ENCODE assay signal across 9 mouse cellular contexts in the genomic region with DNA sequence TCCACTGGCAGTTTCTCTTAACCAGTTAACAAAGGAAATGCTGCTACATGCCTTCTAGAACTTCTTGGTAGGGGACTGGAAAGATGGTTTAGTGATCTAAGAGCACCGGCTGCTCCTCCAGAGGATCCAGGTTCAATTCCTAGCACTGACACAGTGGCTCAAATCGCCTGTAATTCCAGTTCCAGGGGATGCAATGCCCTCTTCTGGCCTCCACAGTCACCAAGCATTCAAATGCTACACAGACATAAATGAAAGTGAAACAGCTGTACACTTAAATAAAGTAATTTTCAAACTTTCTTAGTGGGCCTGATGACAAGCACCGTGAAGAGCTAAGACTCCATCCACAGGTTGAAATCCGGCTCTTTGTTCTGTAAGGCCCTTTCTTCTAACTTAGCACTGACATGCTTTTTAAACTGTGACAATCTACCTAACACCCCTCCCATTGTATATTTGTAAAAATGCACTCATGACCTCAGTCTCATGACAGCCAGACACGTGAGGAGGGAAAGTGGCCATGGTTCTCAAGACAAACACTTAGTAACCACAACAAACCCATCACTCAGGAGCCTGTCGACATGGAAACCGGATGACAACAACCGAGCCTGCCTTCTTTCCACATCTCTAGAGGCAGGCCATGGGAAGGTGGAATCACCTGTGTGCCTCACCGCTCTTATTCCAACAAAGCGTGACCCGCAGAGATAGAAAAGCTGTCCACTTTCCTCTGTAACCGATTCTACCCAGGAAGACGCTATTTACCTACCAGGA.
DNase-seq lines count a peak whose midpoint lies in the region; ATAC-seq and TF ChIP-seq lines count a peak whose summit lies in the region.
"Had no signal": no experiment of that assay in that cellular context is flagged by ENCODE, and none has a peak within 500 bp of the region (broad histone marks: within the 10 kb centered on the region; RNA-seq: fewer than 3 reads in every experiment).

No protein-coding gene starts in this region.

- H3K27ac ChIP-seq in intestine, embryonic 14.5 days (ENCODE audit: low read depth), result no peak overlapping the region
- no peak overlapping the region for H3K27ac ChIP-seq in intestine, embryonic 15.5 days
- H3K27ac ChIP-seq in forebrain, embryonic 12.5 days, result peak overlapping the region; percentile 93
- 0 out of 2 replicates have a peak overlapping the region, but pooled peaks have one; percentile 47 for H3K27ac ChIP-seq in lung, postnatal 0 days (ENCODE audit: low read length)
- H3K27ac ChIP-seq: limb, embryonic 13.5 days had no signal

- H3K9ac ChIP-seq in intestine, embryonic 14.5 days (ENCODE audit: low read length), result no peak overlapping the region
- H3K9ac ChIP-seq in intestine, embryonic 15.5 days, result no peak overlapping the region
- no peak overlapping the region for H3K9ac ChIP-seq in forebrain, embryonic 12.5 days
- H3K9ac ChIP-seq in lung, postnatal 0 days (replicated peaks; ENCODE audit: low read depth), result no peak overlapping the region
- H3K9ac ChIP-seq: limb, embryonic 13.5 days had no signal

- no peak overlapping the region for H3K4me2 ChIP-seq in intestine, embryonic 14.5 days (ENCODE audit: low read length)
- no peak overlapping the region for H3K4me2 ChIP-seq in intestine, embryonic 15.5 days (replicated peaks)
- peak overlapping the region; percentile 34 for H3K4me2 ChIP-seq in forebrain, embryonic 12.5 days
- H3K4me2 ChIP-seq in lung, postnatal 0 days (replicated peaks; ENCODE audit: low read depth, low read length), result no peak overlapping the region
- H3K4me2 ChIP-seq: limb, embryonic 13.5 days had no signal

- peak; percentile 42 for DNase-seq in intestine, embryonic 14.5 days (ENCODE audit: low spot score)
- peak; percentile 71 for DNase-seq in lung, postnatal 0 days (ENCODE audit: low spot score)
- peak; percentile 78 for DNase-seq in retina, postnatal 1 day
- no peak for DNase-seq in spleen, adult 12 weeks (ENCODE audit: low spot score)
- DNase-seq in thymus, postnatal 36 days, result no peak

- H3K27me3 ChIP-seq in intestine, embryonic 14.5 days (replicated peaks; ENCODE audit: control insufficient read depth, insufficient read depth, low read length), result no peaks in the 10 kb centered on the region
- no peaks in the 10 kb centered on the region for H3K27me3 ChIP-seq in intestine, embryonic 15.5 days (replicated peaks)
- H3K27me3 ChIP-seq in forebrain, embryonic 12.5 days, result no peaks in the 10 kb centered on the region
- H3K27me3 ChIP-seq in lung, postnatal 0 days (replicated peaks; ENCODE audit: insufficient read depth, low read length), result no peaks in the 10 kb centered on the region
- H3K27me3 ChIP-seq: limb, embryonic 13.5 days had no signal

- H3K4me1 ChIP-seq in intestine, embryonic 14.5 days (replicated peaks; ENCODE audit: control insufficient read depth, insufficient read depth, low read length), result peaks cover 24% of the 10 kb centered on the region
- H3K4me1 ChIP-seq in intestine, embryonic 15.5 days (replicated peaks), result peaks cover 32% of the 10 kb centered on the region
- peaks cover 81% of the 10 kb centered on the region for H3K4me1 ChIP-seq in forebrain, embryonic 12.5 days
- peaks cover 33% of the 10 kb centered on the region for H3K4me1 ChIP-seq in lung, postnatal 0 days (ENCODE audit: insufficient read depth, low read depth, low read length)

- peak; percentile 84 for TF ChIP-seq EP300 in lung, postnatal 0 days (IDR thresholded peaks at IDR 0.05)

- H3K36me3 ChIP-seq in intestine, embryonic 14.5 days (ENCODE audit: control insufficient read depth, insufficient read depth, low read length), result 0 out of 2 replicates have a peak, but pooled peaks cover 3% of the 10 kb centered on the region
- H3K36me3 ChIP-seq in intestine, embryonic 15.5 days, result no peaks in the 10 kb centered on the region
- peaks cover 5% of the 10 kb centered on the region; the same call in 1 of the 2 replicates for H3K36me3 ChIP-seq in forebrain, embryonic 12.5 days (replicated peaks)
- H3K36me3 ChIP-seq in lung, postnatal 0 days (ENCODE audit: insufficient read depth, low read length), result no peaks in the 10 kb centered on the region

- WGBS in intestine, embryonic 14.5 days, result 69% methylated on average over 13 of the region's 13 CpGs
- 72% methylated on average over 13 of the region's 13 CpGs for WGBS in intestine, embryonic 15.5 days
- 76% methylated on average over 13 of the region's 13 CpGs for WGBS in forebrain, embryonic 12.5 days
- WGBS in lung, postnatal 0 days, result 65% methylated on average over 13 of the region's 13 CpGs

- H3K9me3 ChIP-seq in intestine, embryonic 14.5 days (ENCODE audit: control insufficient read depth, low read length), result no peaks in the 10 kb centered on the region
- no peaks in the 10 kb centered on the region for H3K9me3 ChIP-seq in intestine, embryonic 15.5 days
- H3K9me3 ChIP-seq in forebrain, embryonic 12.5 days, result no peaks in the 10 kb centered on the region
- no peaks in the 10 kb centered on the region for H3K9me3 ChIP-seq in lung, postnatal 0 days (ENCODE audit: low read length)
- H3K9me3 ChIP-seq: limb, embryonic 13.5 days had no signal

- peak; percentile 54 for TF ChIP-seq CTCF in lung, postnatal 0 days (IDR thresholded peaks at IDR 0.05)

- ATAC-seq in intestine, embryonic 14.5 days (replicated peaks; ENCODE audit: low FRiP score, low TSS enrichment, low read depth), result no peak
- ATAC-seq in intestine, embryonic 15.5 days, result no peak
- peak; percentile 7; the same call in 1 of the 2 replicates for ATAC-seq in forebrain, embryonic 12.5 days (ENCODE audit: low FRiP score)
- peak; percentile 57 for ATAC-seq in lung, postnatal 0 days
- ATAC-seq in frontal cortex, adult (ENCODE audit: low TSS enrichment), result no peak

- no peak overlapping the region for H3K4me3 ChIP-seq in intestine, embryonic 14.5 days (ENCODE audit: low read depth, low read length)
- no peak overlapping the region for H3K4me3 ChIP-seq in intestine, embryonic 15.5 days (replicated peaks)
- no peak overlapping the region for H3K4me3 ChIP-seq in forebrain, embryonic 12.5 days (replicated peaks)
- H3K4me3 ChIP-seq in lung, postnatal 0 days (ENCODE audit: low read depth, low read length), result no peak overlapping the region
- H3K4me3 ChIP-seq: limb, embryonic 13.5 days had no signal

Comparison
In these comparisons a context has a peak if more than half of its experiments do, and no peak if none do; other contexts are left out.
1. ATAC-seq: peak in forebrain, embryonic 12.5 days (single experiment) and lung, postnatal 0 days (single experiment); none in intestine, embryonic 14.5 days (single experiment), intestine, embryonic 15.5 days (single experiment) and frontal cortex, adult (single experiment).
2. DNase-seq: peak in intestine, embryonic 14.5 days (single experiment), lung, postnatal 0 days (single experiment) and retina, postnatal 1 day (single experiment); none in spleen, adult 12 weeks (single experiment) and thymus, postnatal 36 days (0 of 2).
3. H3K27ac ChIP-seq: peak in forebrain, embryonic 12.5 days (single experiment) and lung, postnatal 0 days (single experiment); none in intestine, embryonic 14.5 days (single experiment) and intestine, embryonic 15.5 days (single experiment).